8 mouse cellular contexts compared by ENCODE assay signal in genomic region chr7:16129421-16129845, GRCm38 (mm10). TPM values are rescaled to one million over a fixed set of nuclear protein-coding genes. Genes with fewer than 3 reads are reported as not detected.
DNase-seq lines count a peak whose midpoint lies in the region; ATAC-seq and TF ChIP-seq lines count a peak whose summit lies in the region.

Gene Slc8a2, plus strand, starts transcription at chr7:16129826.

- peaks cover 16% of the 10 kb centered on the region for H3K27me3 ChIP-seq in E14TG2a.4 (ENCODE audit: insufficient read depth, low read length)
- peaks cover 3% of the 10 kb centered on the region; the same call in 1 of the 2 replicates for H3K27me3 ChIP-seq in forebrain, embryonic 12.5 days
- peaks cover 5% of the 10 kb centered on the region; the same call in 1 of the 2 replicates for H3K27me3 ChIP-seq in heart, embryonic 16.5 days (ENCODE audit: control insufficient read depth, insufficient read depth, low read length)
- H3K27me3 ChIP-seq in liver, embryonic 15.5 days, result peaks cover 47% of the 10 kb centered on the region
- H3K27me3 ChIP-seq in neural tube, embryonic 12.5 days (replicated peaks), result no peaks in the 10 kb centered on the region
- H3K27me3 ChIP-seq in thymus, adult 2 months (ENCODE audit: control insufficient read depth, insufficient read depth, low read length), result no peaks in the 10 kb centered on the region; the same call in 1 of the 2 replicates

- TF ChIP-seq POLR2A in thymus, adult 2 months (IDR thresholded peaks at IDR 0.05; ENCODE audit: control insufficient read depth, extremely low read depth, insufficient read depth, low read length, poor library complexity), result no peak

- no peak for TF ChIP-seq CTCF in E14TG2a.4 (conservative IDR thresholded peaks at IDR 0.05; ENCODE audit: low read length)
- TF ChIP-seq CTCF in thymus, adult 2 months (IDR thresholded peaks at IDR 0.05; ENCODE audit: borderline replicate concordance, control insufficient read depth, extremely low read depth, insufficient read depth, low read length, poor library complexity), result no peak

- H3K27ac ChIP-seq in forebrain, embryonic 12.5 days, result peak within 1 kb of the TSS; percentile 89
- H3K27ac ChIP-seq in heart, embryonic 16.5 days (ENCODE audit: low read length), result peak within 1 kb of the TSS; percentile 66
- H3K27ac ChIP-seq in liver, embryonic 15.5 days (replicated peaks), result no peak within 1 kb of the TSS
- H3K27ac ChIP-seq in neural tube, embryonic 12.5 days, result peak within 1 kb of the TSS; percentile 91
- H3K27ac ChIP-seq in thymus, adult 2 months (ENCODE audit: control insufficient read depth, insufficient read depth, low read length), result no peak within 1 kb of the TSS

- DNase-seq in c-Kit-positive CD71-positive TER-119-negative erythroid progenitor cells, embryonic 14.5 days (ENCODE audit: low read depth), result peak; percentile 40
- peak; percentile 81 to 83 for DNase-seq in kidney, postnatal 25 days
- peak; percentile 44 for DNase-seq in thymus, adult 2 months

- peak within 1 kb of the TSS; percentile 87 for H3K9ac ChIP-seq in forebrain, embryonic 12.5 days
- H3K9ac ChIP-seq in heart, embryonic 16.5 days (ENCODE audit: low read length), result peak within 1 kb of the TSS; percentile 77
- no peak within 1 kb of the TSS for H3K9ac ChIP-seq in liver, embryonic 15.5 days
- peak within 1 kb of the TSS; percentile 91 for H3K9ac ChIP-seq in neural tube, embryonic 12.5 days

- H3K4me1 ChIP-seq in E14TG2a.4 (replicated peaks; ENCODE audit: low read depth, low read length), result peaks cover 39% of the 10 kb centered on the region
- peaks cover 56% of the 10 kb centered on the region for H3K4me1 ChIP-seq in forebrain, embryonic 12.5 days
- peaks cover 22% of the 10 kb centered on the region for H3K4me1 ChIP-seq in heart, embryonic 16.5 days (ENCODE audit: control insufficient read depth, insufficient read depth, low read length)
- peaks cover 9% of the 10 kb centered on the region; the same call in 1 of the 2 replicates for H3K4me1 ChIP-seq in liver, embryonic 15.5 days (replicated peaks)
- peaks cover 51% of the 10 kb centered on the region for H3K4me1 ChIP-seq in neural tube, embryonic 12.5 days
- H3K4me1 ChIP-seq in thymus, adult 2 months (replicated peaks; ENCODE audit: control insufficient read depth, insufficient read depth, low read length), result no peaks in the 10 kb centered on the region

- peak within 1 kb of the TSS; percentile 89 for H3K4me3 ChIP-seq in E14TG2a.4 (replicated peaks; ENCODE audit: low read length)
- H3K4me3 ChIP-seq in forebrain, embryonic 12.5 days (replicated peaks), result peak within 1 kb of the TSS; percentile 70
- H3K4me3 ChIP-seq in heart, embryonic 16.5 days (ENCODE audit: low read length), result peak within 1 kb of the TSS; percentile 67
- peak within 1 kb of the TSS; percentile 32 for H3K4me3 ChIP-seq in liver, embryonic 15.5 days (replicated peaks)
- H3K4me3 ChIP-seq in neural tube, embryonic 12.5 days, result peak within 1 kb of the TSS; percentile 78
- H3K4me3 ChIP-seq in thymus, adult 2 months (ENCODE audit: control insufficient read depth, insufficient read depth, low read length), result no peak within 1 kb of the TSS

- peak; percentile 89 for ATAC-seq in forebrain, embryonic 12.5 days (ENCODE audit: low FRiP score)
- peak; percentile 87 for ATAC-seq in heart, embryonic 16.5 days (replicated peaks; ENCODE audit: extremely low read depth, insufficient read depth, low FRiP score)
- peak; percentile 63 for ATAC-seq in liver, embryonic 15.5 days (ENCODE audit: insufficient read depth)
- peak; percentile 83 for ATAC-seq in neural tube, embryonic 12.5 days (ENCODE audit: low FRiP score, low read depth)

- no peaks in the 10 kb centered on the region for H3K9me3 ChIP-seq in E14TG2a.4 (ENCODE audit: low read length)
- H3K9me3 ChIP-seq in forebrain, embryonic 12.5 days, result no peaks in the 10 kb centered on the region
- no peaks in the 10 kb centered on the region for H3K9me3 ChIP-seq in heart, embryonic 16.5 days (replicated peaks; ENCODE audit: control insufficient read depth, low read length)
- H3K9me3 ChIP-seq in liver, embryonic 15.5 days (replicated peaks), result no peaks in the 10 kb centered on the region
- H3K9me3 ChIP-seq in neural tube, embryonic 12.5 days, result no peaks in the 10 kb centered on the region

- peaks cover 30% of the 10 kb centered on the region for H3K36me3 ChIP-seq in E14TG2a.4 (ENCODE audit: insufficient read depth, low read length)
- H3K36me3 ChIP-seq in forebrain, embryonic 12.5 days (replicated peaks), result peaks cover 13% of the 10 kb centered on the region; the same call in 1 of the 2 replicates
- peaks cover 6% of the 10 kb centered on the region; the same call in 1 of the 2 replicates for H3K36me3 ChIP-seq in heart, embryonic 16.5 days (ENCODE audit: control insufficient read depth, insufficient read depth)
- no peaks in the 10 kb centered on the region for H3K36me3 ChIP-seq in liver, embryonic 15.5 days (replicated peaks)
- peaks cover 9% of the 10 kb centered on the region for H3K36me3 ChIP-seq in neural tube, embryonic 12.5 days
- no peaks in the 10 kb centered on the region for H3K36me3 ChIP-seq in thymus, adult 2 months (ENCODE audit: control insufficient read depth, insufficient read depth, low read length)

- H3K4me2 ChIP-seq in forebrain, embryonic 12.5 days, result peak within 1 kb of the TSS; percentile 89
- H3K4me2 ChIP-seq in heart, embryonic 16.5 days (ENCODE audit: low read depth, low read length), result peak within 1 kb of the TSS; percentile 86
- H3K4me2 ChIP-seq in liver, embryonic 15.5 days, result peak within 1 kb of the TSS; percentile 59
- H3K4me2 ChIP-seq in neural tube, embryonic 12.5 days (replicated peaks), result peak within 1 kb of the TSS; percentile 82

- WGBS in forebrain, embryonic 12.5 days, result 2% methylated on average over 12 of the region's 12 CpGs
- WGBS in heart, embryonic 16.5 days, result 4% methylated on average over 12 of the region's 12 CpGs
- WGBS in liver, embryonic 15.5 days (ENCODE audit: insufficient replicate concordance), result 3% methylated on average over 12 of the region's 12 CpGs
- 3% methylated on average over 12 of the region's 12 CpGs for WGBS in neural tube, embryonic 12.5 days
- WGBS in thymus, adult 2 months, result 6% methylated on average over 12 of the region's 12 CpGs

RNA-seq across cellular contexts. Expression of gene Slc8a2, which starts in this region (rescaled TPM):
- polyA plus RNA-seq in forebrain, embryonic 12.5 days (2016; fragmentation: Nextera tagmentation; extraction: Ambion mirVana), result 0.49 and 0.66 TPM in 2 replicates
- 0.15 and 0.20 TPM in 2 replicates for polyA plus RNA-seq in heart, embryonic 16.5 days (2015; fragmentation: Nextera tagmentation; extraction: Ambion mirVana)
- not detected in 2 replicates for polyA plus RNA-seq in liver, embryonic 15.5 days (2015; fragmentation: Nextera tagmentation; extraction: Ambion mirVana)
- polyA plus RNA-seq in neural tube, embryonic 12.5 days (2016; fragmentation: Nextera tagmentation; extraction: Ambion mirVana), result 1.2 and 1.8 TPM in 2 replicates
- 1.1 and 1.2 TPM in 2 replicates for polyA plus RNA-seq in thymus, adult 2 months (2012; rRNA removed)

Comparison
In these comparisons a context has a peak if more than half of its experiments do, and no peak if none do; other contexts are left out.
1. Peak in ATAC-seq, H3K4me3 ChIP-seq, H3K27ac ChIP-seq, H3K9ac ChIP-seq and H3K4me2 ChIP-seq in forebrain, embryonic 12.5 days; RNA of the gene not detected or under 1 TPM.
2. Peak in ATAC-seq, H3K4me3 ChIP-seq, H3K27ac ChIP-seq, H3K9ac ChIP-seq and H3K4me2 ChIP-seq in heart, embryonic 16.5 days; RNA of the gene not detected or under 1 TPM.
3. Peak in ATAC-seq, H3K4me3 ChIP-seq and H3K4me2 ChIP-seq in liver, embryonic 15.5 days; RNA of the gene not detected or under 1 TPM.